Mouse (Mus musculus): ENCODE data around the gene Homer2. TPM values are rescaled to one million over a fixed set of nuclear protein-coding genes. Genes with fewer than 3 reads are reported as not detected.

Homer2 gene
- polyA plus RNA-seq, 1 experiment from 2014 or later: 80.4 TPM

DNA sequence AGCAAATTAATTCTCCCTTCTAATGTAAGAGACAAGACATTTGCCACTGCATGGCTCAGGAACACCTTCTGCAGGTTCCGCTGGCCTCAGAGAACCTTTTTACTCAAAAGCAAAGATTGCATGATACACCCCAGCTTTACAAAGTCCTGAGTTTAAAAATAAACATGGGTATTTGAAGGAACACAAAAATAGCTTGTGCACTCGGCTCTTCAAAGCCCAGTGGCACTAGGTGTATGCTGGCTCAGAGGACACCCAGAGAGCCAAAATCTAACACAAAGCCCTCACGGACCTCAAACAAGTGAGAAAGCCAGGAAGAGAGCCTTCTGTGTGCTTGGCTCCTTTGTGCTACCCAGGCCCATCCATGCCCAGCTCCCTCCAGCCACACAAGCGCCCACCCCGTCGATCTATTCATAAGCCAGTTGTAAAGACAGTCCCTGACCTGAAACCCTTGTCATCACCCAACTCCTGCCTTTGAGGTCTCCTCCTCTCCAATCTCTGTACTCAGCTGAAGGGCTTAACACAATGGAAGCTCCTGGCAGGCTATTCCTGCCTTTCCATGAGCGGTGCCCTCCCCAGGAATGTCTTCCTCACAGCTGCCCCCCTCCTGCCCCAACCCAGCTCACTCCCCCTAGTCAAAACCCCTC lies 23.4 kb downstream of the Homer2 start:
- ATAC-seq (ENCODE audit: insufficient number of reproducible peaks, insufficient read depth, low FRiP score, low read depth): peak; percentile 55
- Histone ChIP-seq H3K36me3 (ENCODE audit: control insufficient read depth, insufficient read depth, low read length) (no peaks in the 10 kb centered on the region), H3K4me2 (ENCODE audit: low read length) (peak overlapping the region; percentile 40), H3K27ac (replicated peaks in 1 of 2; ENCODE audit: control insufficient read depth in 1 of 2, insufficient read depth in 1 of 2, low read depth in 2 of 2, low read length in 2 of 2) (peak overlapping the region; percentile 93 to 96), H3K9ac (ENCODE audit: low read length) (peak overlapping the region; percentile 35), H3K4me3 (ENCODE audit: control insufficient read depth in 1 of 2, insufficient read depth in 1 of 2, low read depth in 1 of 2, low read length in 2 of 2) (no peak overlapping the region), H3K9me3 (ENCODE audit: control insufficient read depth, low read length) (no peaks in the 10 kb centered on the region), H3K27me3 (ENCODE audit: control insufficient read depth, insufficient read depth, low read length) (no peaks in the 10 kb centered on the region), H3K4me1 (ENCODE audit: control insufficient read depth in 2 of 2, insufficient read depth in 2 of 2, low read length in 2 of 2) (peaks cover 37 to 49% of the 10 kb centered on the region in 2 experiments)
- WGBS: 28% methylated on average over 7 of the region's 7 CpGs

GRCm38 (mm10) chr7:81681386-81681785 lies 25.9 kb downstream of the Homer2 start:
- 57% methylated on average over 3 of the region's 3 CpGs for WGBS

GRCm38 (mm10) chr7:81673359-81674013 lies 33.8 kb downstream of the Homer2 start:
- H3K4me3 ChIP-seq (ENCODE audit: control insufficient read depth in 1 of 2, insufficient read depth in 1 of 2, low read depth in 1 of 2, low read length in 2 of 2): 0 out of 4 replicates have a peak overlapping the region, but pooled peaks of 1 of the 2 experiments have one; percentile 6
- no peaks in the 10 kb centered on the region for H3K27me3 ChIP-seq (ENCODE audit: control insufficient read depth, insufficient read depth, low read length)
- peak overlapping the region; percentile 79 to 88 for H3K27ac ChIP-seq (replicated peaks in 1 of 2; ENCODE audit: control insufficient read depth in 1 of 2, insufficient read depth in 1 of 2, low read depth in 2 of 2, low read length in 2 of 2)
- peak overlapping the region; percentile 47; the same call in 1 of the 2 replicates for H3K9ac ChIP-seq (ENCODE audit: low read length)
- peak; percentile 67 for ATAC-seq (ENCODE audit: insufficient number of reproducible peaks, insufficient read depth, low FRiP score, low read depth)
- no peaks in the 10 kb centered on the region for H3K9me3 ChIP-seq (ENCODE audit: control insufficient read depth, low read length)
- H3K36me3 ChIP-seq (ENCODE audit: control insufficient read depth, insufficient read depth, low read length): no peaks in the 10 kb centered on the region
- H3K4me1 ChIP-seq (ENCODE audit: control insufficient read depth in 2 of 2, insufficient read depth in 2 of 2, low read length in 2 of 2): peaks cover 22 to 26% of the 10 kb centered on the region in 2 experiments
- peak overlapping the region; percentile 51 for H3K4me2 ChIP-seq (ENCODE audit: low read length)
- WGBS: 34% methylated on average over 15 of the region's 15 CpGs

More at GRCm38 (mm10) chr7:81681386-81681785, 25.9 kb downstream of the Homer2 start:
- no peak overlapping the region for H3K4me2 ChIP-seq (ENCODE audit: low read length)
- H3K9me3 ChIP-seq (ENCODE audit: control insufficient read depth, low read length): no peaks in the 10 kb centered on the region
- no peak overlapping the region for H3K9ac ChIP-seq (ENCODE audit: low read length)
- H3K4me3 ChIP-seq (ENCODE audit: control insufficient read depth in 1 of 2, insufficient read depth in 1 of 2, low read depth in 1 of 2, low read length in 2 of 2): no peak overlapping the region
- no peak for ATAC-seq (ENCODE audit: insufficient number of reproducible peaks, insufficient read depth, low FRiP score, low read depth)
- peaks cover 29 to 33% of the 10 kb centered on the region in 2 experiments for H3K4me1 ChIP-seq (ENCODE audit: control insufficient read depth in 2 of 2, insufficient read depth in 2 of 2, low read length in 2 of 2)
- H3K36me3 ChIP-seq (ENCODE audit: control insufficient read depth, insufficient read depth, low read length): no peaks in the 10 kb centered on the region
- no peak overlapping the region for H3K27ac ChIP-seq (replicated peaks in 1 of 2; ENCODE audit: control insufficient read depth in 1 of 2, insufficient read depth in 1 of 2, low read depth in 2 of 2, low read length in 2 of 2)
- no peaks in the 10 kb centered on the region for H3K27me3 ChIP-seq (ENCODE audit: control insufficient read depth, insufficient read depth, low read length)

- Histone ChIP-seq H3K36me3 (ENCODE audit: control insufficient read depth, insufficient read depth, low read length) (no peaks in the 10 kb centered on the region), H3K4me3 (ENCODE audit: control insufficient read depth in 1 of 2, insufficient read depth in 1 of 2, low read depth in 1 of 2, low read length in 2 of 2) (0 out of 4 replicates have a peak overlapping the region, but pooled peaks of 1 of the 2 experiments have one; percentile 6), H3K4me1 (ENCODE audit: control insufficient read depth in 2 of 2, insufficient read depth in 2 of 2, low read length in 2 of 2) (peaks cover 22 to 26% of the 10 kb centered on the region in 2 experiments), H3K9me3 (ENCODE audit: control insufficient read depth, low read length) (no peaks in the 10 kb centered on the region), H3K27me3 (ENCODE audit: control insufficient read depth, insufficient read depth, low read length) (no peaks in the 10 kb centered on the region), H3K4me2 (ENCODE audit: low read length) (peak overlapping the region; percentile 51), H3K9ac (ENCODE audit: low read length) (peak overlapping the region; percentile 47; the same call in 1 of the 2 replicates), H3K27ac (replicated peaks in 1 of 2; ENCODE audit: control insufficient read depth in 1 of 2, insufficient read depth in 1 of 2, low read depth in 2 of 2, low read length in 2 of 2) (peak overlapping the region; percentile 79 to 88)
- ATAC-seq (ENCODE audit: insufficient number of reproducible peaks, insufficient read depth, low FRiP score, low read depth): no peak
- WGBS: 34% methylated on average over 10 of the region's 10 CpGs
Observed at GRCm38 (mm10) chr7:81672735-81673291, 34.5 kb downstream of the Homer2 start.

DNA sequence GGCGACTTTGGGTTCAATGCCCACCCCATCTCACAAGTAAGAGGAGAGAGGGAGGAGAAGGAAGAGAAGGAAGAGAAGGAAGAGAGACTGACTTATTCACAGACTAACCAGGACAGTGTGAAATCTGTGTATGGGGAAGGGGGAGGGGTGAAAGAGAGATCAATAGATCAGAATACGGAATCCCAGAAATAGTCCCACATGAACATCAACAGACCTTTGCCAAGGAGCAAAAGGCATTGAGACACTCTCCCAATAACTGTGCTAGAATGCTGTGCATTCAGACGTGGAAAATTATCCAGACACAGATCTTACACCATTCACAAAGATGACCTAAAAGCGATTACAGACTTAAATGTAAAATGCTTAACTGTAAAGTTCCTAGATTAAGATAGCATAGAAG lies 40.2 kb downstream of the Homer2 start:
- WGBS: 79% methylated on average over 4 of the region's 4 CpGs
- Histone ChIP-seq H3K9me3 (ENCODE audit: control insufficient read depth, low read length) (no peaks in the 10 kb centered on the region), H3K9ac (ENCODE audit: low read length) (no peak overlapping the region)

DNA sequence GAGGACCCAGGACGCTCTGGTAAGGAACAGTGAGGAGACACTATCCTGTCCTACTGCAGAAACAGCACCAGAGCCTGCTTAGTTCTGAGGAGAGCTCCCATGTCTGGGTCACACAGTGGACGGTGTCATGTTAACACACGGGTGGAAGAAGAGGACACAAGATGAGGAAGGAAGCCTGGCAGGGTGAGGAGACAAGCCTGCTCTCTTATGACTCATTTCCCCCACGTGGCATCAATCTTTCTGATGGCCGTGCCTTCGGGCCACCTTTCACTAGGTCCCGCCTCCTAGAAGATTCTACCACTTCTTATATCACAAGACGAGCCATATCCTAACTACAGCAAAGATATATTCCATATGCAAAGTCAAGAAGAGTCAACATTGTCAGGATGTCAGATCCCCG lies 40.7 kb downstream of the Homer2 start:
- WGBS: 72% methylated on average over 9 of the region's 9 CpGs
- Histone ChIP-seq H3K9me3 (ENCODE audit: control insufficient read depth, low read length) (no peaks in the 10 kb centered on the region), H3K27me3 (ENCODE audit: control insufficient read depth, insufficient read depth, low read length) (no peaks in the 10 kb centered on the region), H3K4me1 (ENCODE audit: control insufficient read depth in 2 of 2, insufficient read depth in 2 of 2, low read length in 2 of 2) (peaks cover 3 to 8% of the 10 kb centered on the region in 2 experiments; a peak in 3 of 4 replicates), H3K27ac (replicated peaks in 1 of 2; ENCODE audit: control insufficient read depth in 1 of 2, insufficient read depth in 1 of 2, low read depth in 2 of 2, low read length in 2 of 2) (no peak overlapping the region), H3K4me2 (ENCODE audit: low read length) (no peak overlapping the region), H3K4me3 (ENCODE audit: control insufficient read depth in 1 of 2, insufficient read depth in 1 of 2, low read depth in 1 of 2, low read length in 2 of 2) (no peak overlapping the region), H3K9ac (ENCODE audit: low read length) (no peak overlapping the region), H3K36me3 (ENCODE audit: control insufficient read depth, insufficient read depth, low read length) (no peaks in the 10 kb centered on the region)
- no peak for ATAC-seq (ENCODE audit: insufficient number of reproducible peaks, insufficient read depth, low FRiP score, low read depth)

More for the DNA sequence above, 40.2 kb downstream of the Homer2 start:
- ATAC-seq (ENCODE audit: insufficient number of reproducible peaks, insufficient read depth, low FRiP score, low read depth): no peak
- Histone ChIP-seq H3K27me3 (ENCODE audit: control insufficient read depth, insufficient read depth, low read length) (no peaks in the 10 kb centered on the region), H3K27ac (replicated peaks in 1 of 2; ENCODE audit: control insufficient read depth in 1 of 2, insufficient read depth in 1 of 2, low read depth in 2 of 2, low read length in 2 of 2) (no peak overlapping the region), H3K4me2 (ENCODE audit: low read length) (no peak overlapping the region), H3K4me1 (ENCODE audit: control insufficient read depth in 2 of 2, insufficient read depth in 2 of 2, low read length in 2 of 2) (peaks cover 4 to 9% of the 10 kb centered on the region in 2 experiments; a peak in 3 of 4 replicates), H3K4me3 (ENCODE audit: control insufficient read depth in 1 of 2, insufficient read depth in 1 of 2, low read depth in 1 of 2, low read length in 2 of 2) (no peak overlapping the region), H3K36me3 (ENCODE audit: control insufficient read depth, insufficient read depth, low read length) (no peaks in the 10 kb centered on the region)

- WGBS: 60% methylated on average over 3 of the region's 3 CpGs
- ATAC-seq (ENCODE audit: insufficient number of reproducible peaks, insufficient read depth, low FRiP score, low read depth): no peak
- H3K4me3 ChIP-seq (ENCODE audit: control insufficient read depth in 1 of 2, insufficient read depth in 1 of 2, low read depth in 1 of 2, low read length in 2 of 2): no peak overlapping the region
- no peaks in the 10 kb centered on the region for H3K36me3 ChIP-seq (ENCODE audit: control insufficient read depth, insufficient read depth, low read length)
- H3K4me1 ChIP-seq (ENCODE audit: control insufficient read depth in 2 of 2, insufficient read depth in 2 of 2, low read length in 2 of 2): peaks cover 3 to 8% of the 10 kb centered on the region in 2 experiments; a peak in 3 of 4 replicates
- H3K9ac ChIP-seq (ENCODE audit: low read length): no peak overlapping the region
- no peaks in the 10 kb centered on the region for H3K27me3 ChIP-seq (ENCODE audit: control insufficient read depth, insufficient read depth, low read length)
- no peak overlapping the region for H3K27ac ChIP-seq (replicated peaks in 1 of 2; ENCODE audit: control insufficient read depth in 1 of 2, insufficient read depth in 1 of 2, low read depth in 2 of 2, low read length in 2 of 2)
- no peak overlapping the region for H3K4me2 ChIP-seq (ENCODE audit: low read length)
- H3K9me3 ChIP-seq (ENCODE audit: control insufficient read depth, low read length): no peaks in the 10 kb centered on the region
Observed at GRCm38 (mm10) chr7:81663057-81663456, 44.3 kb downstream of the Homer2 start.
